Mouse (Mus musculus): ENCODE results near the gene Usp47.

GRCm38 (mm10) chr7:112154445-112154844, 131.1 kb downstream of the Usp47 start:
- no peak for TF ChIP-seq CTCF (IDR thresholded peaks at IDR 0.05; ENCODE audit: extremely low read depth, insufficient read length, insufficient replicate concordance, low read depth, low read length)
- TF ChIP-seq POLR2A (IDR thresholded peaks at IDR 0.05; ENCODE audit: low read depth, low read length) = no peak
